Mouse (Mus musculus): ENCODE results near the gene Pglyrp1. TPM values are rescaled to one million over a fixed set of nuclear protein-coding genes. Genes with fewer than 3 reads are reported as not detected.

Pglyrp1 gene
- polyA plus RNA-seq, 1 experiment: not detected

- Histone ChIP-seq H3K79me2 (ENCODE audit: control insufficient read depth, insufficient read depth) (no peaks in the 10 kb centered on the region), H3ac (ENCODE audit: control insufficient read depth, insufficient read length) (no peak overlapping the region), H3K36me3 (ENCODE audit: control insufficient read depth, insufficient read depth) (no peaks in the 10 kb centered on the region), H3K4me3 (no peak overlapping the region), H3K27me3 (ENCODE audit: control insufficient read depth, insufficient read depth, insufficient read length) (no peaks in the 10 kb centered on the region), H3K4me2 (ENCODE audit: low read depth) (no peak overlapping the region)
- TF ChIP-seq MYOD1 (IDR thresholded peaks at IDR 0.05; ENCODE audit: control insufficient read depth in 1 of 3, insufficient read length in 2 of 3, low read depth in 2 of 3) (no peak), POLR2AphosphoS2 (IDR thresholded peaks at IDR 0.05; ENCODE audit: insufficient read length, low read depth) (no peak)
Measured at GRCm38 (mm10) chr7:18893009-18893408, 21.9 kb downstream of the Pglyrp1 start.

- peak overlapping the region; percentile 9 for H3K4me3 ChIP-seq
- H3ac ChIP-seq (ENCODE audit: control insufficient read depth, insufficient read length): peak overlapping the region; percentile 25
- TF ChIP-seq E2F4 (IDR thresholded peaks at IDR 0.05; ENCODE audit: insufficient read depth) (no peak), TCF3 (IDR thresholded peaks at IDR 0.05; ENCODE audit: insufficient read length, low read depth) (no peak), MAX (IDR thresholded peaks at IDR 0.05; ENCODE audit: low read depth) (no peak), MYOG (IDR thresholded peaks at IDR 0.05; ENCODE audit: control insufficient read depth in 1 of 3, insufficient read depth in 1 of 3, insufficient read length in 2 of 3, low read depth in 2 of 3) (peak in 1 of 3 experiments; percentile 7), POLR2A (IDR thresholded peaks at IDR 0.05; ENCODE audit: insufficient read length, low read depth) (peak; percentile 63), USF1 (IDR thresholded peaks at IDR 0.05; ENCODE audit: low read depth) (no peak), MYOD1 (IDR thresholded peaks at IDR 0.05; ENCODE audit: control insufficient read depth in 1 of 3, insufficient read length in 2 of 3, low read depth in 2 of 3) (no peak), TCF12 (IDR thresholded peaks at IDR 0.05; ENCODE audit: insufficient read depth, poor library complexity, severe bottlenecking) (no peak), CEBPB (IDR thresholded peaks at IDR 0.05; ENCODE audit: insufficient read depth, poor library complexity, severe bottlenecking) (no peak), POLR2AphosphoS2 (IDR thresholded peaks at IDR 0.05; ENCODE audit: insufficient read length, low read depth) (peak; percentile 59), SRF (IDR thresholded peaks at IDR 0.05; ENCODE audit: control insufficient read depth, insufficient read length, low read depth) (no peak), REST (IDR thresholded peaks at IDR 0.05; ENCODE audit: insufficient read depth, insufficient read length) (no peak)
- no peaks in the 10 kb centered on the region for H3K27me3 ChIP-seq (ENCODE audit: control insufficient read depth, insufficient read depth, insufficient read length)
- no peaks in the 10 kb centered on the region for H3K79me2 ChIP-seq (ENCODE audit: control insufficient read depth, insufficient read depth)
- no peaks in the 10 kb centered on the region for H3K36me3 ChIP-seq (ENCODE audit: control insufficient read depth, insufficient read depth)
- H3K4me2 ChIP-seq (ENCODE audit: low read depth): peak overlapping the region; percentile 70
Measured at GRCm38 (mm10) chr7:18893651-18894430, 22.7 kb downstream of the Pglyrp1 start.

- H3K4me2 ChIP-seq (ENCODE audit: low read depth): no peak overlapping the region
- no peak for TF ChIP-seq MYOD1 (IDR thresholded peaks at IDR 0.05; ENCODE audit: control insufficient read depth in 1 of 3, insufficient read length in 2 of 3, low read depth in 2 of 3)
- TF ChIP-seq CEBPB (IDR thresholded peaks at IDR 0.05; ENCODE audit: insufficient read depth, poor library complexity, severe bottlenecking): no peak
- TF ChIP-seq E2F4 (IDR thresholded peaks at IDR 0.05; ENCODE audit: insufficient read depth): no peak
- TF ChIP-seq POLR2A (IDR thresholded peaks at IDR 0.05; ENCODE audit: insufficient read length, low read depth): no peak
- TF ChIP-seq REST (IDR thresholded peaks at IDR 0.05; ENCODE audit: insufficient read depth, insufficient read length): no peak
- no peak for TF ChIP-seq MYOG (IDR thresholded peaks at IDR 0.05; ENCODE audit: control insufficient read depth in 1 of 3, insufficient read depth in 1 of 3, insufficient read length in 2 of 3, low read depth in 2 of 3)
- no peak for TF ChIP-seq POLR2AphosphoS2 (IDR thresholded peaks at IDR 0.05; ENCODE audit: insufficient read length, low read depth)
- TF ChIP-seq SRF (IDR thresholded peaks at IDR 0.05; ENCODE audit: control insufficient read depth, insufficient read length, low read depth): no peak
- no peak for TF ChIP-seq MAX (IDR thresholded peaks at IDR 0.05; ENCODE audit: low read depth)
- TF ChIP-seq TCF3 (IDR thresholded peaks at IDR 0.05; ENCODE audit: insufficient read length, low read depth): no peak
- TF ChIP-seq TCF12 (IDR thresholded peaks at IDR 0.05; ENCODE audit: insufficient read depth, poor library complexity, severe bottlenecking): no peak
- TF ChIP-seq USF1 (IDR thresholded peaks at IDR 0.05; ENCODE audit: low read depth): no peak
Measured at GRCm38 (mm10) chr7:18896536-18896935, 25.4 kb downstream of the Pglyrp1 start.

GRCm38 (mm10) chr7:18900513-18900912 lies 29.4 kb downstream of the Pglyrp1 start:
- H3K79me2 ChIP-seq (ENCODE audit: control insufficient read depth, insufficient read depth): no peaks in the 10 kb centered on the region
- no peak overlapping the region for H3K4me3 ChIP-seq
- H3K27me3 ChIP-seq (ENCODE audit: control insufficient read depth, insufficient read depth, insufficient read length): no peaks in the 10 kb centered on the region
- H3K4me2 ChIP-seq (ENCODE audit: low read depth): no peak overlapping the region
- H3K36me3 ChIP-seq (ENCODE audit: control insufficient read depth, insufficient read depth): no peaks in the 10 kb centered on the region
- TF ChIP-seq TCF3 (IDR thresholded peaks at IDR 0.05; ENCODE audit: insufficient read length, low read depth): no peak
- TF ChIP-seq POLR2A (IDR thresholded peaks at IDR 0.05; ENCODE audit: insufficient read length, low read depth): no peak
- no peak for TF ChIP-seq CEBPB (IDR thresholded peaks at IDR 0.05; ENCODE audit: insufficient read depth, poor library complexity, severe bottlenecking)
- no peak for TF ChIP-seq TCF12 (IDR thresholded peaks at IDR 0.05; ENCODE audit: insufficient read depth, poor library complexity, severe bottlenecking)
- TF ChIP-seq MYOG (IDR thresholded peaks at IDR 0.05; ENCODE audit: control insufficient read depth in 1 of 3, insufficient read depth in 1 of 3, insufficient read length in 2 of 3, low read depth in 2 of 3): no peak
- TF ChIP-seq MYOD1 (IDR thresholded peaks at IDR 0.05; ENCODE audit: control insufficient read depth in 1 of 3, insufficient read length in 2 of 3, low read depth in 2 of 3): no peak
- no peak for TF ChIP-seq POLR2AphosphoS2 (IDR thresholded peaks at IDR 0.05; ENCODE audit: insufficient read length, low read depth)
- TF ChIP-seq MAX (IDR thresholded peaks at IDR 0.05; ENCODE audit: low read depth): no peak
- TF ChIP-seq SRF (IDR thresholded peaks at IDR 0.05; ENCODE audit: control insufficient read depth, insufficient read length, low read depth): no peak
- TF ChIP-seq USF1 (IDR thresholded peaks at IDR 0.05; ENCODE audit: low read depth): no peak
- TF ChIP-seq REST (IDR thresholded peaks at IDR 0.05; ENCODE audit: insufficient read depth, insufficient read length): no peak
- no peak for TF ChIP-seq E2F4 (IDR thresholded peaks at IDR 0.05; ENCODE audit: insufficient read depth)
- H3ac ChIP-seq (ENCODE audit: control insufficient read depth, insufficient read length): no peak overlapping the region

More at GRCm38 (mm10) chr7:18896536-18896935, 25.4 kb downstream of the Pglyrp1 start:
- no peak overlapping the region for H3ac ChIP-seq (ENCODE audit: control insufficient read depth, insufficient read length)
- no peaks in the 10 kb centered on the region for H3K27me3 ChIP-seq (ENCODE audit: control insufficient read depth, insufficient read depth, insufficient read length)
- H3K4me3 ChIP-seq: no peak overlapping the region
- H3K36me3 ChIP-seq (ENCODE audit: control insufficient read depth, insufficient read depth): no peaks in the 10 kb centered on the region
- no peaks in the 10 kb centered on the region for H3K79me2 ChIP-seq (ENCODE audit: control insufficient read depth, insufficient read depth)

Data from myocyte (in vitro differentiated cells).